Mouse (Mus musculus) megakaryocyte, embryonic 14.5 days (primary cell): Measurements from ENCODE around the gene Bnip2. TPM values are rescaled to one million over a fixed set of nuclear protein-coding genes. Genes with fewer than 3 reads are reported as not detected.

Experiments
- H3K27me3 ChIP-seq: replicated peaks from 2 replicates; pipeline ENCODE3; 2012; ENCODE audit warnings: inconsistent platforms
- H3K36me3 ChIP-seq: replicated peaks from 2 replicates; pipeline ENCODE3; 2012; ENCODE audit warnings: low read length, inconsistent platforms, mixed read lengths
- H3K4me1 ChIP-seq: 2 replicates; pipeline ENCODE4 v1.6.1; 2012; ENCODE audit warnings: inconsistent platforms
- H3K4me3 ChIP-seq: replicated peaks from 2 replicates; pipeline ENCODE3; 2012; ENCODE audit warnings: moderate library complexity, mild to moderate bottlenecking, inconsistent platforms
- H3K9me3 ChIP-seq: 2 replicates; pipeline ENCODE4 v1.6.1; 2012; ENCODE audit warnings: inconsistent platforms
- FLI1 ChIP-seq: IDR thresholded peaks from 2 replicates; pipeline ENCODE4 v1.6.1; 2012; ENCODE audit warnings: low read length, inconsistent platforms, mixed read lengths
- GATA1 ChIP-seq: IDR thresholded peaks from 3 replicates; pipeline ENCODE4 v1.6.1; 2012; ENCODE audit warnings: mixed read lengths, low read length, inconsistent platforms, borderline replicate concordance
- polyA plus RNA-seq: library from polyadenylated mRNA; stranded (reverse); fragments of >175 nt; gene quantifications from 2 replicates; pipeline ENCODE4 v1.2.3, GENCODE M21; 2012; ENCODE audit warnings: low replicate concordance; ENCODE audit not compliant: insufficient read depth

Bnip2 gene
- polyA plus RNA-seq, 1 experiment: 45.8 TPM

- Histone ChIP-seq H3K4me3 (peak overlapping the region; percentile 97), H3K36me3 (peaks cover 12% of the 10 kb centered on the region)
- no peak for TF ChIP-seq GATA1
- no peak for TF ChIP-seq FLI1
These were observed 462 bp upstream of the Bnip2 start for GRCm38 (mm10) chr9:69988706-69989302.

GRCm38 (mm10) chr9:69990346-69990745 is 1.1 kb downstream of the Bnip2 start:
- Histone ChIP-seq H3K27me3 (peaks cover 13% of the 10 kb centered on the region), H3K36me3 (peaks cover 25% of the 10 kb centered on the region), H3K4me3 (peak overlapping the region; percentile 97), H3K4me1 (peaks cover 55% of the 10 kb centered on the region), H3K9me3 (no peaks in the 10 kb centered on the region)
- no peak for TF ChIP-seq GATA1
- no peak for TF ChIP-seq FLI1

More at GRCm38 (mm10) chr9:69988706-69989302, 462 bp upstream of the Bnip2 start:
- Histone ChIP-seq H3K27me3 (peaks cover 17% of the 10 kb centered on the region), H3K9me3 (no peaks in the 10 kb centered on the region), H3K4me1 (peaks cover 42% of the 10 kb centered on the region)

DNA sequence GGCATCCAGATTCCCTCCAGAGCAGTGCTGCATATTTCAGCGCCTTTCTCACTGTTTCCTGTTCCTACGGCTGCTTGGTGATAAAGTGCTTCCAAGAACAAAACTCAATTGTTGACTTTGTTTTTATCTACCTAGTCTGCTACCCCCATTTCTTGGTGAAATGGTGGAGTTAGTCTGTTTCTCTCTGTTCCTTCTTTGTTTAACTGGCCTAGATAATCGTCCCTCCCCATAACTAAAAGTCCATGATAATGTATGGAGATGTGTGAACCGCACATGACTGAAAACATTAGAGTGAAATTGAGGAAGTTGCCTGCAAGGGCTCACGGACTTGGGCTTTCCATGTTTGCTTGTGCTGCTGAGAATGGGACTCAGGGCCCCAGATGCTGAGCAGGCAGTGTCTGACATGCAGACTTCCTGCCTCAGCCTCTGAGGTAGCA is 3.6 kb downstream of the Bnip2 start:
- H3K4me3 ChIP-seq: peak overlapping the region; percentile 81
- H3K4me1 ChIP-seq: peaks cover 60% of the 10 kb centered on the region
- peaks cover 48% of the 10 kb centered on the region for H3K36me3 ChIP-seq
- H3K27me3 ChIP-seq: no peaks in the 10 kb centered on the region
- no peaks in the 10 kb centered on the region for H3K9me3 ChIP-seq
- TF ChIP-seq GATA1: no peak
- TF ChIP-seq FLI1: no peak

GRCm38 (mm10) chr9:69993479-69993878 is 4.2 kb downstream of the Bnip2 start:
- no peaks in the 10 kb centered on the region for H3K27me3 ChIP-seq
- H3K4me1 ChIP-seq: peaks cover 60% of the 10 kb centered on the region
- H3K36me3 ChIP-seq: peaks cover 55% of the 10 kb centered on the region
- H3K4me3 ChIP-seq: no peak overlapping the region
- no peaks in the 10 kb centered on the region for H3K9me3 ChIP-seq
- TF ChIP-seq GATA1: no peak
- TF ChIP-seq FLI1: no peak

GRCm38 (mm10) chr9:69994547-69994946 is 5.3 kb downstream of the Bnip2 start:
- TF ChIP-seq FLI1 (no peak), GATA1 (no peak)
- H3K27me3 ChIP-seq: no peaks in the 10 kb centered on the region
- H3K9me3 ChIP-seq: peaks cover 3% of the 10 kb centered on the region; the same call in 1 of the 2 replicates
- no peak overlapping the region for H3K4me3 ChIP-seq
- H3K4me1 ChIP-seq: peaks cover 53% of the 10 kb centered on the region
- peaks cover 65% of the 10 kb centered on the region for H3K36me3 ChIP-seq

DNA sequence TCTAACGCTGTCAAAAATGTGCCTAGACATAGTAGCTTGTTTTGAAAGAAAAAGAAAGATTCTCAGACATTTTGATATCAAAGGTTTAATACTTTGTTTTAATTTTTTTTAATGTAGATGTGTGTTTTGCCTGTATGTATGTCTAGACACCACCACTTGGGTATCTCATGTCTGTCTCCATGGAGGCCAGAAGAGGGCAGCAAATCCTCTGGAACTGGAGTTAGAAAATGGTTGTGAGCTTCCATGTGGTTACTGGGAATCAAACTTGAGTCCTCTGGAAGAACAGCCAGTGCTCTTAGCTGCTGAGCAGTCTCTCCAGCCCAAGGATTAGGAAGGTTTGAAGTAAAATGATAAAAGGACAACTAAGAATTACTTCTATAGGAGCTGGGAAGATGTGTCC is 10.1 kb downstream of the Bnip2 start:
- Histone ChIP-seq H3K9me3 (peaks cover 3% of the 10 kb centered on the region; the same call in 1 of the 2 replicates), H3K4me3 (no peak overlapping the region), H3K4me1 (peaks cover 17% of the 10 kb centered on the region), H3K36me3 (peaks cover 99% of the 10 kb centered on the region), H3K27me3 (no peaks in the 10 kb centered on the region)
- TF ChIP-seq GATA1: no peak
- no peak for TF ChIP-seq FLI1

GRCm38 (mm10) chr9:70003516-70003915 is 14.2 kb downstream of the Bnip2 start:
- Histone ChIP-seq H3K4me1 (peaks cover 35% of the 10 kb centered on the region), H3K36me3 (peaks cover 94% of the 10 kb centered on the region), H3K9me3 (peaks cover 3% of the 10 kb centered on the region; the same call in 1 of the 2 replicates), H3K4me3 (no peak overlapping the region), H3K27me3 (no peaks in the 10 kb centered on the region)
- TF ChIP-seq GATA1 (no peak), FLI1 (no peak)

GRCm38 (mm10) chr9:70006984-70007383 is 17.7 kb downstream of the Bnip2 start:
- peaks cover 68% of the 10 kb centered on the region for H3K4me1 ChIP-seq
- TF ChIP-seq GATA1 (no peak), FLI1 (no peak)
- H3K4me3 ChIP-seq: no peak overlapping the region
- H3K36me3 ChIP-seq: peaks cover 82% of the 10 kb centered on the region
- H3K27me3 ChIP-seq: no peaks in the 10 kb centered on the region
- no peaks in the 10 kb centered on the region for H3K9me3 ChIP-seq

DNA sequence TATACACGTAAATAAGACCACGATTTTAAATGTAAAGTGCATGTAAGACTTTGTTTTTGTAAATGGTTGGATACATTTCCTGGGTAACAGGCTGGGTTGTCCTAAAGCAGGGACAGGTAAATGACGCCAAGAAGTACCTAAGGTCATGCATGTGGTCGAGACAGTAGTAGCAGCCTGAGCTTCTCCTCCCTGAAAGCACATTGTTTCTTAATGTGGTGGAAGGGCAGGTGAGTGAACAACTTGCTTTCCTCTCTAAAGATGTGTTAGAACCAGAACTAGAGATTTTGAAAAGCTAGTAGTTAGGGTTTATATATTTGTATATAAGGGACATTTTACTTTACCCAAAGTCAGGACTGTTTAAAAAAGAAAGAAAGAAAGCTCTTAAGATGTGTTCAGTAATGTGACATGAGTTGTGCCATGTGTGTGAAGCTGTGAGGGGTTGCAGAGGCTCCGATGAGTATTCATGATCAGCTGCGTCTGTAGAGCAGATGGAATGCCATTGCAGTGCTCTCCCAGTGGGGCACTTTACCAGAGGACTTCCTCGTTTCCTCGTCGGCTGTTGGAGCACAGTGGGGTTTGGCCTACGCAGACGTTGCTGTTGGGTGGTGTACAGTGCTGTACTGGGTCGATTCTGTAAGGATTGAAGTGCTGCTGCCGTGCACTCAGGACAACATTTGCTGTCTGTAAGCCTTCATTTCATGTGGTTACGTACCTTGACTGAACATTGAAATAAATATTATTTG is 18.4 kb downstream of the Bnip2 start:
- TF ChIP-seq FLI1 (no peak), GATA1 (no peak)
- Histone ChIP-seq H3K4me1 (peaks cover 69% of the 10 kb centered on the region), H3K27me3 (no peaks in the 10 kb centered on the region), H3K36me3 (peaks cover 75% of the 10 kb centered on the region), H3K4me3 (no peak overlapping the region), H3K9me3 (no peaks in the 10 kb centered on the region)

GRCm38 (mm10) chr9:70009754-70010304 is 20.6 kb downstream of the Bnip2 start:
- Histone ChIP-seq H3K36me3 (peaks cover 53% of the 10 kb centered on the region), H3K9me3 (no peaks in the 10 kb centered on the region), H3K27me3 (no peaks in the 10 kb centered on the region), H3K4me1 (peaks cover 84% of the 10 kb centered on the region), H3K4me3 (peak overlapping the region; percentile 83)
- peak; percentile 78; the same call in 1 of the 3 replicates for TF ChIP-seq GATA1
- peak; percentile 57; the same call in 1 of the 2 replicates for TF ChIP-seq FLI1
